Mouse (Mus musculus) kidney, embryonic 16.5 days (tissue): ENCODE data around the gene Celf5. TPM values are rescaled to one million over a fixed set of nuclear protein-coding genes. Genes with fewer than 3 reads are reported as not detected.

Source experiments
- ATAC-seq: fragments of 200-750 bp; cut with Nextera tagmentation; 2 replicates; pipeline ENCODE4 v1.8.0; 2017; ENCODE audit warnings: moderate TSS enrichment; ENCODE audit not compliant: low FRiP score, low TSS enrichment
- H3K27ac ChIP-seq: fragments of 300-500 bp; sonication (generic); 2 replicates; pipeline ENCODE4 v1.5.1; 2014; ENCODE audit warnings: low read length
- H3K27me3 ChIP-seq: fragments of 300-500 bp; sonication (generic); 2 replicates; pipeline ENCODE4 v1.6.1; 2014; ENCODE audit warnings: low read length, control low read depth, mixed read lengths; ENCODE audit not compliant: insufficient read depth
- H3K36me3 ChIP-seq: fragments of 300-500 bp; sonication (generic); 2 replicates; pipeline ENCODE4 v1.6.1; 2014; ENCODE audit warnings: low read length, control low read depth, mixed read lengths; ENCODE audit not compliant: insufficient read depth
- H3K4me1 ChIP-seq: fragments of 300-500 bp; sonication (generic); 2 replicates; pipeline ENCODE4 v1.6.1; 2014; ENCODE audit warnings: low read length, control low read depth, mixed read lengths; ENCODE audit not compliant: insufficient read depth
- H3K4me2 ChIP-seq: fragments of 300-500 bp; sonication (generic); replicated peaks from 2 replicates; pipeline ENCODE4 v1.6.1; 2014; ENCODE audit warnings: low read depth, low read length
- H3K4me3 ChIP-seq: fragments of 300-500 bp; sonication (generic); 2 replicates; pipeline ENCODE4 v1.5.1; 2014; ENCODE audit warnings: mild to moderate bottlenecking, low read length
- H3K9ac ChIP-seq: fragments of 300-500 bp; sonication (generic); replicated peaks from 2 replicates; pipeline ENCODE4 v1.6.1; 2014; ENCODE audit warnings: low read length
- H3K9me3 ChIP-seq: fragments of 300-500 bp; sonication (generic); 2 replicates; pipeline ENCODE4 v1.6.1; 2016; ENCODE audit warnings: low read length, control low read depth
- WGBS: fragments of 180-500 bp; shearing (Covaris S2); extraction: QIAGEN DNeasy Blood & Tissue Kit; methylation state at CpG from one replicate; pipeline ENCODE4 v1.1.7; 2014; 5-methylcytosine and 5-hydroxymethylcytosine counted together
- polyA plus RNA-seq: library from polyadenylated mRNA; unstranded; fragments of >200 nt; fragmentation: Nextera tagmentation; extraction: Ambion mirVana; gene quantifications from 2 replicates; pipeline ENCODE4 v1.2.1, GENCODE M21; 2015

The Celf5 gene
- polyA plus RNA-seq, 1 experiment from 2014 or later = 0.29 TPM

DNA sequence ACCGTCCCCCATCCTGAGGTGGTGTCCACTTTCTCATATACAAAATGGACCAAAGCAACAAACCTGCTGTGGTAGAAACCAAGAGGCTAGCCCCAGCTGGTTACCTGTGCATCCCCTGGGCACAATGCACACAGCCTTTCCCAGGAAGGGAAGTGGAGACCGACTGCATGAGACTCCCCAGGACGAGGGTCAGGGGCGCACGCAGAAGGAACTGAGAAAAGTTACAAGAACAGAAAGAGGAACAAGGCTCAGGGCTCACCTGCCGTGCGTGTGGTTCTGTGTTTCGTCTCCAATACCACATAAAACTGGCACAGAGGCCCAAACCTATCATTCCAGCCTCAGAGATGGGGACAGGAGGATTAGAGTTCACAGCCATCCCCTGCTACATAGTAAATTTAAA is 34.7 kb upstream of the Celf5 start:
- no peak overlapping the region for H3K4me2 ChIP-seq
- no peak overlapping the region for H3K27ac ChIP-seq
- H3K9ac ChIP-seq = no peak overlapping the region
- no peaks in the 10 kb centered on the region for H3K36me3 ChIP-seq
- 78% methylated on average over 8 of the region's 8 CpGs for WGBS
- no peaks in the 10 kb centered on the region for H3K4me1 ChIP-seq
- H3K4me3 ChIP-seq = no peak overlapping the region
- peaks cover 4% of the 10 kb centered on the region; the same call in 1 of the 2 replicates for H3K9me3 ChIP-seq
- no peak for ATAC-seq
- no peaks in the 10 kb centered on the region for H3K27me3 ChIP-seq

- no peak for ATAC-seq
- Histone ChIP-seq H3K4me3 (no peak overlapping the region), H3K4me2 (no peak overlapping the region), H3K27ac (no peak overlapping the region), H3K9ac (no peak overlapping the region), H3K4me1 (no peaks in the 10 kb centered on the region), H3K27me3 (peaks cover 4% of the 10 kb centered on the region; the same call in 1 of the 2 replicates), H3K36me3 (no peaks in the 10 kb centered on the region), H3K9me3 (peaks cover 4% of the 10 kb centered on the region; the same call in 1 of the 2 replicates)
- 85% methylated on average over 5 of the region's 5 CpGs for WGBS
Measured at GRCm38 (mm10) chr10:81513798-81514197, 31.3 kb upstream of the Celf5 start.

- Histone ChIP-seq H3K36me3 (no peaks in the 10 kb centered on the region), H3K4me2 (no peak overlapping the region), H3K27ac (no peak overlapping the region), H3K4me1 (no peaks in the 10 kb centered on the region), H3K9me3 (peaks cover 4% of the 10 kb centered on the region; the same call in 1 of the 2 replicates), H3K9ac (no peak overlapping the region), H3K4me3 (no peak overlapping the region), H3K27me3 (peaks cover 4% of the 10 kb centered on the region; the same call in 1 of the 2 replicates)
- no peak for ATAC-seq
- WGBS = 75% methylated on average over 14 of the region's 14 CpGs
Measured at GRCm38 (mm10) chr10:81510246-81510810, 27.8 kb upstream of the Celf5 start.

- no peaks in the 10 kb centered on the region for H3K9me3 ChIP-seq
- peaks cover 4% of the 10 kb centered on the region; the same call in 1 of the 2 replicates for H3K27me3 ChIP-seq
- no peak overlapping the region for H3K4me3 ChIP-seq
- no peak overlapping the region for H3K9ac ChIP-seq
- WGBS = 63% methylated on average over 13 of the region's 13 CpGs
- H3K4me1 ChIP-seq = 0 out of 2 replicates have a peak, but pooled peaks cover under 1% of the 10 kb centered on the region
- no peaks in the 10 kb centered on the region for H3K36me3 ChIP-seq
- H3K27ac ChIP-seq = no peak overlapping the region
- no peak overlapping the region for H3K4me2 ChIP-seq
- ATAC-seq = no peak
Measured at GRCm38 (mm10) chr10:81507691-81508489, 25.4 kb upstream of the Celf5 start.

- ATAC-seq = no peak
- Histone ChIP-seq H3K36me3 (no peaks in the 10 kb centered on the region), H3K4me1 (0 out of 2 replicates have a peak, but pooled peaks cover 3% of the 10 kb centered on the region), H3K27me3 (peaks cover 4% of the 10 kb centered on the region; the same call in 1 of the 2 replicates), H3K4me3 (no peak overlapping the region), H3K9ac (no peak overlapping the region), H3K4me2 (no peak overlapping the region), H3K27ac (no peak overlapping the region), H3K9me3 (no peaks in the 10 kb centered on the region)
- WGBS = 39% methylated on average over 6 of the region's 6 CpGs
Measured at GRCm38 (mm10) chr10:81507095-81507494, 24.6 kb upstream of the Celf5 start.

DNA sequence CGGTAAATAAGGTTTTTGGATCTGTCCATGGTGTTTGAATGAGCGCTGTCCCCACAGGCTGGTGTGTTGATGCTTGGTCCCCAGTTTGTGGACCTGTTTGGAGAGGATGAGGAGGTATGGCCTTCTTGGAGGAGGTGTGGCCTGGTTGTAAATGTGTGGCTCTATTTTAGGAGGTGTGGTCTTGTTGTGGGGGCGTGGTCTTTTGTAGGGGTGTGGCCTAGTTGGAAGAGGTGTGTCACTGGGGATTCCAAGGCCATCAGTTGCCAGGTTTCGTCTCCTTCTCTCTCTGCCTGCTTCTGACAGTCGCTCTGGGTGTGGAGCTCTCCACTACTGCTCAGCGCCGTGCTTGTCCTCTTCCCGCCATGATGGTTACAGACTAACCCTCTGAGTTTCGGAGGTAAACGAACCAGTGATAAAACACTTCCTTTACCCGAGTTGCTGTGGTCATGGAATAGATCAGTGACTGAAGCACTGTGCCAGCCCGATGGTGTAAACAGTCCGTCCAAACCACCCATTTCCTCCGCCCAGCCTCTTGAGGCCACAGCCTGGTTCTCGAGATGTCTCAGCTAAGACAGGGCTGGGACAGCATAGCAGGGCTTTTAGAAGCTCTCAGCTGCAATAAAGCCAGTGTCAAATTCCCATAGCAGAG is 22.6 kb upstream of the Celf5 start:
- H3K27ac ChIP-seq = no peak overlapping the region
- H3K9ac ChIP-seq = no peak overlapping the region
- H3K27me3 ChIP-seq = no peaks in the 10 kb centered on the region; the same call in 1 of the 2 replicates
- H3K4me3 ChIP-seq = no peak overlapping the region
- 71% methylated on average over 15 of the region's 15 CpGs for WGBS
- H3K36me3 ChIP-seq = no peaks in the 10 kb centered on the region
- ATAC-seq = no peak
- H3K4me1 ChIP-seq = 0 out of 2 replicates have a peak, but pooled peaks cover 3% of the 10 kb centered on the region
- no peak overlapping the region for H3K4me2 ChIP-seq
- no peaks in the 10 kb centered on the region for H3K9me3 ChIP-seq

DNA sequence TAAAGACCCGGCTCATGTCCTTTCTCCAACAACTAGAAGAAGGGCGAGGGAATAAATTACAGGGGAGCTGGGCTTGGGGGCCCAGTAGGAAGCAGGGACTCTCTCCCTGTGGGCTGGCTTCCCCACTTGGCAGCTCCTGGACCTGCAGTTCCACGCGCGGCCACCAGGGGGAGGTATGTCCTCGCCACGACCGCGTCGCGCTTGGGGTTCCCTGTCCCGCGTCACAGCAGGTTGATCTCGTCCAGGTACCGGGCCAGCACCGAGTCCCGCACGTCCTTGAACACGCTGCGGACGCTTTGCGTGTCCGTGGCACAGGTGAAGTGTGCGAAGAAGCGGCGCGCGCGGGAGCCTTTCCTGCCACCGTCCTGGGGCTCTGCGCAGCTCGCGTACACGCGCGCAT is 20.1 kb upstream of the Celf5 start:
- Histone ChIP-seq H3K4me1 (0 out of 2 replicates have a peak, but pooled peaks cover 3% of the 10 kb centered on the region), H3K27me3 (no peaks in the 10 kb centered on the region; the same call in 1 of the 2 replicates), H3K4me3 (peak overlapping the region; percentile 42), H3K4me2 (peak overlapping the region; percentile 62), H3K9ac (peak overlapping the region; percentile 66), H3K9me3 (no peaks in the 10 kb centered on the region), H3K27ac (no peak overlapping the region), H3K36me3 (no peaks in the 10 kb centered on the region)
- peak; percentile 11; the same call in 1 of the 2 replicates for ATAC-seq
- WGBS = 8% methylated on average over 36 of the region's 36 CpGs

GRCm38 (mm10) chr10:81501863-81502262 is 19.4 kb upstream of the Celf5 start:
- Histone ChIP-seq H3K36me3 (no peaks in the 10 kb centered on the region), H3K27me3 (no peaks in the 10 kb centered on the region; the same call in 1 of the 2 replicates), H3K9me3 (no peaks in the 10 kb centered on the region), H3K4me1 (0 out of 2 replicates have a peak, but pooled peaks cover 3% of the 10 kb centered on the region), H3K4me2 (no peak overlapping the region), H3K9ac (no peak overlapping the region), H3K4me3 (no peak overlapping the region), H3K27ac (no peak overlapping the region)
- ATAC-seq = no peak
- 84% methylated on average over 5 of the region's 5 CpGs for WGBS

DNA sequence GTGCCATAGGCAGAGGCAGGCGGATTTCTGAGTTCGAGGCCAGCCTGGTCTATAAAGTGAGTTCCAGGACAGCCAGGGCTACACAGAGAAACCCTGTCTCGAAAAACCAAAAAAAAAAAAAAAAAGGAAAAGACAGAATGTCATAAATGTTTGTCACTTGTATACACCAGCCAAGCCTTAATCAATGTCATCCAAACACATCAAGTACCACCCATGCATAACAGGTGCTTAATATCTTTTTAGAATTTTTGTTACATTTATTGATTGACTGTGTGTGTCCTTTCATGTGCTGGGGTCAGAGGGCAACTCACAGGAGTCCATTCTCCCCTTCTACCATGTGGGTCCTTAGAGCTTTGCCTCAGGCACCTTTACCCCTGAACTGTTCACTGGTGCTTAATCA is 17.5 kb upstream of the Celf5 start, which contains the start of gene S1pr4:
TSS of gene S1pr4 (minus strand) at position 101 of the 400 bp plus-strand sequence.
- 0 out of 2 replicates have a peak within 1 kb of the TSS, but pooled peaks have one; percentile 8 for H3K9ac ChIP-seq
- no peak within 1 kb of the TSS for H3K4me3 ChIP-seq
- 96% methylated on average over 2 of the region's 3 CpGs for WGBS
- H3K36me3 ChIP-seq = no peaks in the 10 kb centered on the region
- peaks cover 9% of the 10 kb centered on the region for H3K4me1 ChIP-seq
- H3K27ac ChIP-seq = no peak within 1 kb of the TSS
- ATAC-seq = no peak
- H3K4me2 ChIP-seq = no peak within 1 kb of the TSS; the same call in 1 of the 2 replicates
- no peaks in the 10 kb centered on the region for H3K9me3 ChIP-seq
- H3K27me3 ChIP-seq = no peaks in the 10 kb centered on the region; the same call in 1 of the 2 replicates
